Mouse (Mus musculus) spleen, postnatal 10 days (tissue): ENCODE measurements around the gene Prrc2b.

Source experiments
- DNase-seq, 2 experiments: peaks; one replicate each; pipeline ENCODE4 v3.0.0; 2021 to 2022; ENCODE audit warnings: low spot score in 2 of 2

Prrc2b gene

DNA sequence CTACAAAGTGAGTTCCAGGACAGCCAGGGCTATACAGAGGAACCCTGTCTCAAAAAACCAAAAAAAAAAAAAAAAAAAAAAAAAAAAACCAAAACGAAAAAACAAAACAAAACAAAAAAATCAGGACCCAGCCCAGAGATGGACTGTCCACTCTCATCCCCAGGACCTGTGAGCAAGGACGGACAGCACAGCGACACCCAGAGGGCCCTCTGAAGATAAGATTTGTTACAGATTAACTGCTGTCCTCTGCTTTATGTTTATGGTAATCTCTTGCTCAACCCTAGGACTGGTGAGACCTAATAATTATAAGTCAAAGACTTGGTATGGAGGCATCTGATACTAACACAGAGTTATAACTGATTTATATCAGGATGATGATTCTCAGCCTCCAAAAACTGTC lies 124.9 kb downstream of the Prrc2b start:
- DNase-seq, result no peak

DNA sequence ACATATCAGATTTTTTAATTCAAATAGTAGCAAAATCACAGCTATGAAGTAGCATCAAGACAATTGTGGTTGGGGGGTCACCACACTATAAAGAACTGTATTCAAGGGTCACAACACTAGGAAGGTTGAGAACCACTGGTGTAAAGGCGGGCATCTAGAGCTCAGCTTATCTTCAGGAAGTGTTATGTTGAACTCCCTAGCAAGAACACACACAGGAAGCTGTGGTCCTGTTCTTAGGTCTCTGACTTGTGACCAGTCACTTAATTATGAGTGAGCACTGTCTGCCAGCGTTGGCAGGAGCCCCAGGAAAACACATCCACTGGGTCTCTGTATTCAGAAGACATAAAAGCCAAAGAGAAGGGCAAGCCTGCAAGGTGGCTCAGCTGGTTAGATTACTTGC lies 131.4 kb downstream of the Prrc2b start:
- no peak for DNase-seq

DNA sequence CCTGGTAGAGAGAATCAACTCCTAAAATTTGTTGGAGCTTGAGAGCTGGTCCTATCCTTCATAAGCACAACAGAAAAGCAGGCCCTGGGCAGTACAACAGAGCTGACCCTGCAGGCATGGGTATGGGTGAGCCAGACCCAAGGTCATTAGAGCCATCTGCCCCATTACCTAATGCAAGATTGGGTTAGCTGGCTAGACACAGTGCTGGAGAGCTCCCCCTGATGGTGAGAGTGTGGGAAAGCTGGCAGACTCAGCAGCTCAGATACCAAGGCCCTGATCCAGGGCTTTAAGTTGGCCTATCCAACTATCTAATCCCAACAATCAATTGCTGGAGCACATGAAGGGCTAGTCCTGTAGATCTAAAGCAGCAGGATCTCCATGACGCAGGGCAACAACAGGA lies 131.8 kb downstream of the Prrc2b start:
- DNase-seq, result peak; percentile 36 to 72

DNA sequence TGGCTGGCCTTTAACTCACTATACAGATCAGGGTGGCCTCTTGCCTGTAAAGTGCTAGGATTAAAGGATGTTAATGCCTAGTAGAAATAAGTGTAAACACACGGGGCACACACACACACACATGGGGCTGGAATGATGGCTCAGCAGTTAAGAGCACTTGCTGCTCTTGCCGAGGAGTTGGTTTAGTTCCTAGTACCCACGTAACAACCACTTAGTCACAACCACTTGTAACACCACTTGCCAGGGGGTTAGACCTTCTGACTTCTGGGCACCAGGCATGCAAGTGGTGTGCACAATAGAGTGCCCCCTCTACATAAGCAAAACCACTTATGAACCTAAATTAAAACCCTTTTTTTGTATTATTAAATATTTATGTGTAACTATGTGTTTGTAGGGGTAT lies 133.1 kb downstream of the Prrc2b start:
- DNase-seq, result no peak
